Mouse (Mus musculus): Measurements from ENCODE around the gene Brd4. TPM values are rescaled to one million over a fixed set of nuclear protein-coding genes. Genes with fewer than 3 reads are reported as not detected.
A peak's percentile ranks its signal among the peaks of the same experiment; 100 is the strongest.

Gene Brd4
- polyA plus RNA-seq, 1 experiment from 2014 or later = 95.8 TPM

DNA sequence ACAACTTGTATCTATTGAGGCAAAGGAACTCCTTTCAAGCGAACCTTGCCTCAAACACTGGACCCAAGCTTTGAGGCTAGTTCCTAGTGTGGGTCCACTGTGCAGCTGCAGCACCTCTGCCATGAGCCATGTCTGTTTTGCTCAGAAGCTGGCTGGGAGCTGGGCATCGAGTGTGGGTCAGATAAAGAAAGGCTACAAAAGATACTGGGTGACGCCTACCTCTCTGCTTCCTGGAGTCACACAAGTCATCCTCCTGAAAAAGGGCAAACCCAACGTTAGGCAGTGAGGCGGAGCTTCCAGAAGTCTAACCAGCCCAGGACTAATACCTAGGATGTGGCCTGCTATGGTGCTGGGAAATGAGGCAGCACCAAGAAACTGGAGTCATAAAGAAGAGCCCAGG is 29.4 kb upstream of the Brd4 start:
- 86% methylated on average over 5 of the region's 5 CpGs for WGBS
- Histone ChIP-seq H3K4me3 (replicated peaks) (no peak overlapping the region), H3K27me3 (no peaks in the 10 kb centered on the region), H3K9ac (replicated peaks) (no peak overlapping the region), H3K9me3 (no peaks in the 10 kb centered on the region), H3K4me1 (replicated peaks) (peaks cover 6% of the 10 kb centered on the region), H3K4me2 (replicated peaks) (no peak overlapping the region), H3K36me3 (peaks cover 96% of the 10 kb centered on the region), H3K27ac (no peak overlapping the region)
- no peak for ATAC-seq

DNA sequence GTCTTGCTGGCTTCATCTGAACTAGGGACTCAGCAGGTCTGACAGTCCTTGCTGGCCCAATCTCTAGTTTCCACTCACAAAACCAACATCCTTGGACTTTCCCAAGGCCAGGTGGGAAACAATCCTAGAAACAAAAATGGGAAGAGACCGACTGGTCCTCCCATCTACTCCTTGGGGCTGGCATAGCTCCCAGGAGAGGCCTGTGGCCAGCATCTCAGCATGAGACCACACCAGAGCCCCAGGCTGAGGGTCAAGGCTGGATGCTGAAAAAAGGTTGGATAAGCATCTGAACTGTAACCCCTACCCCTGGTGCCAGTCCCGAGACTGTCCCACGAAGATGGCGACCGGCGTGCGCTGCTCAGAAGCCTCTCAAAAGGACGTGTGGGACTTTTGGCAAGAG is 28.3 kb upstream of the Brd4 start:
- Histone ChIP-seq H3K27ac (no peak overlapping the region), H3K27me3 (no peaks in the 10 kb centered on the region), H3K4me1 (replicated peaks) (no peaks in the 10 kb centered on the region), H3K9me3 (no peaks in the 10 kb centered on the region), H3K4me2 (replicated peaks) (no peak overlapping the region), H3K9ac (replicated peaks) (no peak overlapping the region), H3K4me3 (replicated peaks) (no peak overlapping the region), H3K36me3 (peaks cover 99% of the 10 kb centered on the region)
- no peak for ATAC-seq
- WGBS = 98% methylated on average over 8 of the region's 8 CpGs

DNA sequence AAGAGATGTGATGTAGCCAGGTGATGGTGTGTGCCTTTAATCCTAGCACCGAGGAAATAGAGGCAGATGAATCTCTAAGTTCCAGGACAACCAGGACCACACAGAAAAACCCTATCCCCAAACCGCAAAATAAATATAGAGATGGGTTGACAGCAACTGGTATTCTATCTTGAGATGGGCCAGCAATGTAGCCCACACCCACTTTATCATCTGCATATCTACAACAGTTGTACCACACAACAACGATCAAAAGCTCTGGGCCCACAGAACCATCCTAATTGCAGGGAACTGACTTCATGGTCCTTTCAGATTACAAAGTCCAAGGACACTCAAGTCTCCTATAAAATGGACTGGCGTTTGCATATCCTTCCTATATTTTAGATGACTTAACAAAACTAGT is 23.4 kb upstream of the Brd4 start:
- peaks cover 99% of the 10 kb centered on the region for H3K36me3 ChIP-seq
- 98% methylated on average over 4 of the region's 4 CpGs for WGBS
- no peak for ATAC-seq

DNA sequence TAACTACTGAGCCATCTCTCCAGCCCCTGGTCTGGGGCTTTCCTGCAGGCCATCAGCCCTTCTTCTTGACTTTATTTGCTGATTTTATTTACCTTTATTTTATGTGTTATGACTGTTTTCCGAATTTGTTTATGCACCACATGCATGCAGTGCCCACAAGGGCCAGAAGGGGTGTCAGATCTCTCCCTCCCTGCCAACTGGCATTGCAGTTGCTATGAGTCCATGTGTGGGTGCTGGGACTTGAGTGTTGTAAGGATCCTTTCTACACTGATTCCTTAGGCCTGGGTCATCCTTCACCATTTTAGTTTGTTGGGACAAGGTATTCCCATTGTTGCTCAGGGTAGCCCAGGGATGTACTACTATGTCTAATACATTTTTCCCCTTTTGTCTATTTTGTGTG is 13.6 kb upstream of the Brd4 start:
- Histone ChIP-seq H3K4me1 (replicated peaks) (no peaks in the 10 kb centered on the region), H3K27me3 (no peaks in the 10 kb centered on the region), H3K9me3 (no peaks in the 10 kb centered on the region), H3K27ac (no peak overlapping the region), H3K4me3 (replicated peaks) (no peak overlapping the region), H3K4me2 (replicated peaks) (no peak overlapping the region), H3K9ac (replicated peaks) (no peak overlapping the region), H3K36me3 (peaks cover 5% of the 10 kb centered on the region; the same call in 1 of the 2 replicates)
- 94% methylated on average over 1 of the region's 1 CpGs for WGBS
- ATAC-seq = no peak

More for the DNA sequence above, 23.4 kb upstream of the Brd4 start:
- Histone ChIP-seq H3K4me3 (replicated peaks) (no peak overlapping the region), H3K9ac (replicated peaks) (no peak overlapping the region), H3K27me3 (no peaks in the 10 kb centered on the region), H3K4me1 (replicated peaks) (no peaks in the 10 kb centered on the region), H3K4me2 (replicated peaks) (no peak overlapping the region), H3K9me3 (no peaks in the 10 kb centered on the region), H3K27ac (no peak overlapping the region)

DNA sequence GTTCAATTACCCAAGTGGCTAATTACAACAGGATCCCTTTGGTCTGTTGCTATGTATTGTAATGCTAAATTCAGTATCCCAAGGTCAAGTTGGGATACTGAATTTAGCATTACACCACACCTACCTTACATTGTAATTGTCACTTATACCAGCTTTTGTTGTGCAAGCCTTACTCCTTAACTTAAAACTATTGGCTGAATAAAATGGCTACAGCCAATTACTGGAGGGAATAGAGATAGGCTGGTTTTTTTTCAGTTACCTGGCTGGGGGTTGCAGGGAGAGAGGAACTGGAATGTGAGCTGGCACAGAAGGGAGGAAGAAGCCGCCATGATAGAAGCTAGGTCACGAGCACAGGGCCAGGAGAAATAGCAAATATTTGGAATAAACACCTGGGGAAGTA is 11.4 kb upstream of the Brd4 start:
- Histone ChIP-seq H3K4me2 (replicated peaks) (no peak overlapping the region), H3K4me3 (replicated peaks) (no peak overlapping the region), H3K9me3 (no peaks in the 10 kb centered on the region), H3K27ac (no peak overlapping the region), H3K9ac (replicated peaks) (no peak overlapping the region), H3K36me3 (no peaks in the 10 kb centered on the region), H3K4me1 (replicated peaks) (no peaks in the 10 kb centered on the region), H3K27me3 (no peaks in the 10 kb centered on the region)
- ATAC-seq = no peak
- 90% methylated on average over 2 of the region's 2 CpGs for WGBS

DNA sequence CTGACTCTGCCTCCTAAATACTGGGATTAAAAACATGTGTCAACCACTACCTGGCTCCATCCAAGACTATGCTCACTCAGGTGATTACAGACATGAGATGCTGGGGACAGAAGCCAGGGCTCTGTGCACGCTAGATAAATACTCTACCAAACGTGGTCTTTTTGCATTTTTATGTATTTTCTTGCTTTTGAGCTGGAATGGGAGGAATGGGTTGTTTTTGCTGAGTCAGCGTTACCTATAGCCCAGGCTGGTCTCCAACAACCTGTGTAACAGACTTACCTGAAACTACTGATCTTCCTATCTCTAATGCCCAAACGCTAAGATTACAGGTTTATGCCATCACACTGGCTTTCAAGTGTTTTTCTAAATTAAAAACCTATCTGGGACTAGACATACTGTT is 10.6 kb upstream of the Brd4 start:
- no peaks in the 10 kb centered on the region for H3K9me3 ChIP-seq
- H3K27me3 ChIP-seq = no peaks in the 10 kb centered on the region
- no peak overlapping the region for H3K4me2 ChIP-seq (replicated peaks)
- H3K4me3 ChIP-seq (replicated peaks) = no peak overlapping the region
- WGBS = 81% methylated on average over 4 of the region's 4 CpGs
- no peak for ATAC-seq
- no peaks in the 10 kb centered on the region for H3K36me3 ChIP-seq
- no peak overlapping the region for H3K27ac ChIP-seq
- no peak overlapping the region for H3K9ac ChIP-seq (replicated peaks)
- H3K4me1 ChIP-seq (replicated peaks) = no peaks in the 10 kb centered on the region

DNA sequence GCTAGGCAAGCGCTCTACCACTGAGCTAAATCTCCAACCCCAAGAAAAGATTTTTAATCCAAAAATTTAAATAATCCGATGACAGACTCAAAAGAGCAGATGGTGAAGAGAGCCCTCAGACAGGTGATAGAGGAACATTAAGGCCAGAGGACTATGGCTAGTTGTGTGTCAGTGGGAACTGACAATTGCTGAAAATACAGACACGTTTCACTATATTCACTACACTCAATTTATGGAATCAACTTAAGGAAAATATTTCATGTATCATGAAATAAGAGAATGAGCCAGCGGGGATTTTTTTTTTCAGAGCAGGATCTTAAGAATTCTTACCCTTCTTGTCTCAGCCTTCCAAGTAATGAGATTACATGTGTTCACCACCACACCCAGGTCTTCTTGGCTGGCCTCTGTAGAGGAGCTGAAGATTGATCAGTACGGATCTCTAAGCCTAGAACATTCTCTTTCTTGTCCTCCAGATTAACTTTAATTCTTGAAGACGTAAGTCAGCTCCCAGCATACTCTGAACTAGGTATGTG is 682 bp upstream of the Brd4 start:
- H3K4me1 ChIP-seq (replicated peaks) = peaks cover 42% of the 10 kb centered on the region
- peak overlapping the region; percentile 100 for H3K27ac ChIP-seq
- H3K9me3 ChIP-seq = no peaks in the 10 kb centered on the region
- peak overlapping the region; percentile 97 for H3K4me3 ChIP-seq (replicated peaks)
- H3K4me2 ChIP-seq (replicated peaks) = peak overlapping the region; percentile 88
- H3K27me3 ChIP-seq = no peaks in the 10 kb centered on the region
- ATAC-seq = peak; percentile 7; the same call in 1 of the 2 replicates
- 48% methylated on average over 6 of the region's 6 CpGs for WGBS
- H3K9ac ChIP-seq (replicated peaks) = peak overlapping the region; percentile 97
- no peaks in the 10 kb centered on the region for H3K36me3 ChIP-seq

DNA sequence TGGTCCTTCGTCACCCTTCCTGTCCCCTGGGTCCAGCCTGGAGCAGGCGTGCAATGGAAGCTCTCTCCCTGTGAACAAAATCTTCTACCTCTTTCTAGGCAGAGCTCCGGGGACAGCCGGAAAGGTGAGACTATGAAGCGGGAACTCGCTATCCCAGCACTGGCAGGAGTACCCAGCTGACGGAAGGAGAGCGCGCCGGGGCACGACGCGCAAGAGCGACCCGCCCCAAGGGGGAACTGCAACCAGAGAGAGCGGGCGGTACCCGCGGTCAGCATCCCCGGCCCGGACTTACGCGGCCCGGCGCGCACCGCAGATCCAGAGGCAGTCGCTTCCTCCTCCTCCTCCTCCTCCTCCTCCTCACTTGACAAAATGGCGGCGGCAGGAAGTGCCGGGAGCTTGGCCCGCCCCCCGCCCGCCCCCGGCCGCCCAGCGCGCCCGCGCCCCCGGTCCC is 726 bp downstream of the Brd4 start:
- H3K9me3 ChIP-seq = no peaks in the 10 kb centered on the region
- peak; percentile 63 for ATAC-seq
- no peaks in the 10 kb centered on the region for H3K27me3 ChIP-seq
- H3K4me3 ChIP-seq (replicated peaks) = peak overlapping the region; percentile 97
- H3K36me3 ChIP-seq = no peaks in the 10 kb centered on the region
- peak overlapping the region; percentile 100 for H3K27ac ChIP-seq
- peak overlapping the region; percentile 88 for H3K4me2 ChIP-seq (replicated peaks)
- under 1% methylated on average over 27 of the region's 41 CpGs for WGBS
- peaks cover 42% of the 10 kb centered on the region for H3K4me1 ChIP-seq (replicated peaks)
- peak overlapping the region; percentile 97 for H3K9ac ChIP-seq (replicated peaks)

DNA sequence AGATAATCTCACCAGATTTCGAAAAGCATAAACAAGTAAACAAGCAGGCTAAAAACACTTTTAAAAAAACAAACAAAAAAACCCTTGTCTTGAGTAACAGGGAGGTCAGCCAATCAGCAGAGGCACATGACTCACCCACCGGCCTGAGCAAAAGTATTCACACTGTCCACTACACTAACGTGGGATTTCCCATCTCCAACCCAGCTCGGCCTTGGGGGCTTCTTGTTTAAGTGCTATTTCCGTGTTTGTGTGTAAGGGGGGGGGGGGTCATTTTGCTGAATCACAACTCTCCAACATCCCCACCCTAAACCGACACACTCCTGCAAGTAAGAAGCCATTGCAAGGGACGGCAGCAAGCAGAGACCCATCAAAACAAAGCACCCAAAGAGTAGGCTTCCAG is 1.2 kb downstream of the Brd4 start:
- Histone ChIP-seq H3K9ac (replicated peaks) (peak overlapping the region; percentile 97), H3K36me3 (no peaks in the 10 kb centered on the region), H3K9me3 (no peaks in the 10 kb centered on the region), H3K4me1 (replicated peaks) (peaks cover 42% of the 10 kb centered on the region), H3K4me2 (replicated peaks) (peak overlapping the region; percentile 88), H3K4me3 (replicated peaks) (peak overlapping the region; percentile 97), H3K27ac (peak overlapping the region; percentile 100), H3K27me3 (no peaks in the 10 kb centered on the region)
- ATAC-seq = peak; percentile 7; the same call in 1 of the 2 replicates
- 12% methylated on average over 7 of the region's 7 CpGs for WGBS

DNA sequence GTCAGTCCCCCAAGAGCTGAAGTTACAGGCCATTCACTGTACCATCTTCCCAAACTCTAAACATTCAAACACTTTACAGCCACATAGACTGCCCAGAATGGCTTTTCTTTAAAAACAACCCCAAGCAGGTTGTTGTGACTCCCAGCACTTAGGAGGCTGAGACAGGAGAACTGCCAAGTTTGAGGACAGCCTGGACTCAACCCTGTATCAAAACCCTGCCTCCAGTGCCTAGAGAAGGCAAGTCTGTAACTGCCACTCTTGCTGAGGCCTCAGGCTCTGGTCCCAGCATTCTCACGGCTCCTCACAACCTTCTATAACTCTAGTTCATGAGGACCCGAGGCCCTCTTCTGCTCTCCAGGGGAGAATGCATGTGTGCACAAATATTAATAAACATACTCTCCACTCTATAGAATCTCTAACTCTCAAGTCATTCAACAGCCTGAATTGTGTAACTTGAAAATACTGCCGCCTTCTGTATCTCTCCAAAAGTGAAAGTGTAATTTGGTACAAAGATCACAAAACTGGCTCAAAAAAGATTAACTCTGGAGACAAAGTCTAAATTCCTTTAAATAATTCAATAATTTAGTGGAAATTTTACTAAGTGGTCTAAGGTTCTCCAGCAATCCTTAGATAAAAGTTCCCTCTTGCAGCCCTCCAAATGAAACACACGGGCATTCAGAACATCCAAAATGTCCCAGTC is 2.8 kb downstream of the Brd4 start:
- H3K9ac ChIP-seq (replicated peaks) = no peak overlapping the region
- 0 out of 2 replicates have a peak overlapping the region, but pooled peaks have one; percentile 4 for H3K4me2 ChIP-seq (replicated peaks)
- 81% methylated on average over 4 of the region's 4 CpGs for WGBS
- H3K4me1 ChIP-seq (replicated peaks) = peaks cover 40% of the 10 kb centered on the region
- H3K27me3 ChIP-seq = no peaks in the 10 kb centered on the region
- no peaks in the 10 kb centered on the region for H3K36me3 ChIP-seq
- H3K27ac ChIP-seq = no peak overlapping the region
- no peak for ATAC-seq
- H3K4me3 ChIP-seq (replicated peaks) = 0 out of 2 replicates have a peak overlapping the region, but pooled peaks have one; percentile 7
- H3K9me3 ChIP-seq = no peaks in the 10 kb centered on the region

DNA sequence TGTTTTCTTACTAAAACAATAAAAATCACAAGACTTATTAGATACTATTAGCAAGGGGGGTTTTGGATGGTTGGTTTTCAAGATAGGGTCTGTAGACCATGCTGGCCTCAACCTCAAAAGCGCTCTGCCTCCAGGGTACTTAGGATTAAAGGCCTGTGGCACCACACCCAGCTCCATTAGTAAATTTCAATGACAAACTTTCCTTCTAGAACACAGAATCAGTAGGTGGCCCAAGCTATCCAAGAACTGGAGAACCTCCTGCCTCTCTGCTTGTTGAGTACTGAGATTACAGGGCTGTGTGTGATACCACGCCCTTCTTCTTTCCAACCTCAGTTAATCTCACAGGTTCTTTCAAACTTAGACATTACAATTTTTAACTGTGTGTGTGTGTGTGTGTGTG is 3.4 kb downstream of the Brd4 start:
- 98% methylated on average over 2 of the region's 2 CpGs for WGBS
- no peak overlapping the region for H3K9ac ChIP-seq (replicated peaks)
- peaks cover 43% of the 10 kb centered on the region for H3K4me1 ChIP-seq (replicated peaks)
- H3K4me2 ChIP-seq (replicated peaks) = no peak overlapping the region
- no peak overlapping the region for H3K4me3 ChIP-seq (replicated peaks)
- no peaks in the 10 kb centered on the region for H3K27me3 ChIP-seq
- no peaks in the 10 kb centered on the region for H3K36me3 ChIP-seq
- no peak overlapping the region for H3K27ac ChIP-seq
- H3K9me3 ChIP-seq = no peaks in the 10 kb centered on the region
- no peak for ATAC-seq

DNA sequence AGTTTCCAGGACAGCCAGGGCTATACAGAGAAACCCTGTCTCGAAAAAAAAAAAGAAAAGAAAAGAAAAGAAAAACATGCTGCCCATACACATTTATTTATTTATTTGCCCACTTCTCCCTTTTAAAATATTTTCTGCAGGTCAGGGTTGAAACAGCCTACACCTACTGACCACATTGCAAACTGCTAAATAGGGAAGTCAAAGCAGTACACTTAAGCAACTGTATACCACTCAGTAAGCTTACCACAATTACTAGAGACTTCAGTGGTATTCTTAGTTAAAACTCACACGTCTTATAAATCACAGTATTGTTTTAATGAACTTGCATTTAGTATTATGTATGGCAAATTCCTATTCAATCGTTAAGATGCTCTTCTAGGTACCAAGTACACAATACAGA is 3.9 kb downstream of the Brd4 start:
- Histone ChIP-seq H3K36me3 (no peaks in the 10 kb centered on the region), H3K4me2 (replicated peaks) (no peak overlapping the region)
- 92% methylated on average over 3 of the region's 3 CpGs for WGBS

More for the DNA sequence above, 3.9 kb downstream of the Brd4 start:
- Histone ChIP-seq H3K27me3 (no peaks in the 10 kb centered on the region), H3K4me3 (replicated peaks) (no peak overlapping the region), H3K9ac (replicated peaks) (no peak overlapping the region), H3K4me1 (replicated peaks) (peaks cover 40% of the 10 kb centered on the region), H3K27ac (no peak overlapping the region), H3K9me3 (no peaks in the 10 kb centered on the region)
- ATAC-seq = no peak

Data from midbrain, embryonic 13.5 days (tissue).